Comparison of ENCODE assay signal across 16 mouse cellular contexts in genomic region chr4:40329737-40330136, GRCm38 (mm10). TPM values are rescaled to one million over a fixed set of nuclear protein-coding genes. Genes with fewer than 3 reads are reported as not detected.
DNase-seq lines count a peak whose midpoint lies in the region; ATAC-seq and TF ChIP-seq lines count a peak whose summit lies in the region.
"Had no signal": no experiment of that assay in that cellular context is flagged by ENCODE, and none has a peak within 500 bp of the region (broad histone marks: within the 10 kb centered on the region; RNA-seq: fewer than 3 reads in every experiment).

No protein-coding gene starts in this region.

- intact Hi-C loops in heart, adult 2 months (cut with DNase I): no loop called here
- intact Hi-C loops in heart, postnatal 25 days (cut with DNase I): no loop called here

- H3K4me1 ChIP-seq in heart, adult 2 months (ENCODE audit: control insufficient read depth, insufficient read depth, low read length): peaks cover 1% of the 10 kb centered on the region; the same call in 1 of the 2 replicates
- H3K4me1 ChIP-seq in intestine, postnatal 0 days (replicated peaks; ENCODE audit: control insufficient read depth, insufficient read depth, low read length): no peaks in the 10 kb centered on the region
- H3K4me1 ChIP-seq: limb, embryonic 13.5 days had no signal

- no peak for TF ChIP-seq POLR2A in heart, adult 2 months (IDR thresholded peaks at IDR 0.05; ENCODE audit: insufficient read depth, low read depth, low read length)

- H3K27ac ChIP-seq in heart, adult 2 months: no peak overlapping the region
- H3K27ac ChIP-seq in intestine, postnatal 0 days (ENCODE audit: low read depth, low read length): no peak overlapping the region
- H3K27ac ChIP-seq: limb, embryonic 13.5 days had no signal

- H3K27me3 ChIP-seq in heart, adult 2 months (ENCODE audit: control insufficient read depth, insufficient read depth, low read length): no peaks in the 10 kb centered on the region
- H3K27me3 ChIP-seq in intestine, postnatal 0 days (replicated peaks; ENCODE audit: control insufficient read depth, insufficient read depth, low read length): no peaks in the 10 kb centered on the region
- H3K27me3 ChIP-seq: limb, embryonic 13.5 days had no signal

- no peaks in the 10 kb centered on the region for H3K36me3 ChIP-seq in heart, adult 2 months (ENCODE audit: control insufficient read depth, insufficient read depth, low read length)
- H3K36me3 ChIP-seq in intestine, postnatal 0 days (ENCODE audit: control insufficient read depth, insufficient read depth): no peaks in the 10 kb centered on the region
- H3K36me3 ChIP-seq: limb, embryonic 13.5 days had no signal

- 7% methylated on average over 5 of the region's 5 CpGs for whole genome bisulfite sequencing in heart, adult 2 months
- WGBS in intestine, postnatal 0 days: 68% methylated on average over 5 of the region's 5 CpGs

- no peak for ATAC-seq in intestine, postnatal 0 days
- ATAC-seq: hindbrain, embryonic 16.5 days had no signal

- no peak for TF ChIP-seq CTCF in heart, adult 2 months (IDR thresholded peaks at IDR 0.05)
- no peak for TF ChIP-seq CTCF in intestine, postnatal 0 days (IDR thresholded peaks at IDR 0.05; ENCODE audit: low read depth)

- H3K4me2 ChIP-seq in intestine, postnatal 0 days (replicated peaks; ENCODE audit: low read depth): no peak overlapping the region
- H3K4me2 ChIP-seq: limb, embryonic 13.5 days had no signal

- no peak overlapping the region for H3K4me3 ChIP-seq in heart, adult 2 months
- no peak overlapping the region for H3K4me3 ChIP-seq in intestine, postnatal 0 days (ENCODE audit: low read depth, low read length)
- H3K4me3 ChIP-seq: limb, embryonic 13.5 days had no signal

- DNase-seq in ovary, adult 18-20 months (ENCODE audit: low spot score): peak; percentile 47
- DNase-seq in ovary, postnatal 10 days (ENCODE audit: low spot score): no peak
- DNase-seq in heart, adult 2 months: peak; percentile 33 to 55
- peak; percentile 6 for DNase-seq in heart, postnatal 25 days (ENCODE audit: low spot score)
- no peak for DNase-seq in frontal cortex, postnatal 10 days (ENCODE audit: low spot score in 2 of 2)
- no peak for DNase-seq in kidney, adult 8-10 months
- DNase-seq: adrenal gland, adult 2 months; cerebellum, adult 9-11 months; gastrocnemius, postnatal 10 days; kidney, postnatal 25 days; layer of hippocampus, postnatal 36 days; midbrain, embryonic 14.5 days; thymus, postnatal 14 days had no signal

- H3K79me2 ChIP-seq in heart, adult 2 months (replicated peaks; ENCODE audit: control insufficient read depth, insufficient read depth, low read length): no peaks in the 10 kb centered on the region

- TF ChIP-seq EP300 in heart, adult 2 months (IDR thresholded peaks at IDR 0.05; ENCODE audit: insufficient read depth, low read depth, low read length): no peak

- H3K9ac ChIP-seq in heart, adult 2 months (ENCODE audit: low read depth, low read length): no peak overlapping the region
- H3K9ac ChIP-seq in intestine, postnatal 0 days (ENCODE audit: low read depth, low read length): no peak overlapping the region
- H3K9ac ChIP-seq: limb, embryonic 13.5 days had no signal

- H3K9me3 ChIP-seq in intestine, postnatal 0 days (ENCODE audit: control insufficient read depth): no peaks in the 10 kb centered on the region
- H3K9me3 ChIP-seq: limb, embryonic 13.5 days had no signal

RNA-seq across cellular contexts. Expression of gene Ndufb6, which starts 50.5 kb away (rescaled TPM):
- 100 to 1,000 TPM; 435 to 533 TPM for total RNA-seq in heart, adult 2 months (2021)
- 320 and 386 TPM in 2 replicates for polyA plus RNA-seq in heart, adult 2 months (2012; rRNA removed)
- 100 to 1,000 TPM; 524 to 552 TPM for total RNA-seq in heart, postnatal 25 days (2021)
- polyA plus RNA-seq in intestine, postnatal 0 days (2015; fragmentation: Nextera tagmentation; extraction: Ambion mirVana): 370 and 403 TPM in 2 replicates

Comparison
In these comparisons a context has a peak if more than half of its experiments do, and no peak if none do; other contexts are left out.
1. DNase-seq: peak in ovary, adult 18-20 months (single experiment), heart, adult 2 months (2 of 2) and heart, postnatal 25 days (single experiment); none in ovary, postnatal 10 days (single experiment), frontal cortex, postnatal 10 days (0 of 2) and kidney, adult 8-10 months (0 of 2).